Mouse (Mus musculus) olfactory bulb, adult 2 months (tissue): ENCODE data around the gene Lmod3.

Experiments
- CTCF ChIP-seq: fragments of 200-500 bp; IDR thresholded peaks from 2 replicates; pipeline ENCODE4 v1.5.1; 2012; ENCODE audit warnings: low read depth, mild to moderate bottlenecking, low read length, moderate library complexity; ENCODE audit not compliant: insufficient read depth
- POLR2A ChIP-seq: fragments of 200-500 bp; IDR thresholded peaks from 2 replicates; pipeline ENCODE4 v1.6.1; 2012; ENCODE audit warnings: mild to moderate bottlenecking, low read depth, low read length, moderate library complexity; ENCODE audit not compliant: insufficient read depth

GRCm38 (mm10) chr6:97258489-97258888, 5.9 kb upstream of the Lmod3 start:
- TF ChIP-seq CTCF (no peak), POLR2A (no peak)
